In the genomic region with DNA sequence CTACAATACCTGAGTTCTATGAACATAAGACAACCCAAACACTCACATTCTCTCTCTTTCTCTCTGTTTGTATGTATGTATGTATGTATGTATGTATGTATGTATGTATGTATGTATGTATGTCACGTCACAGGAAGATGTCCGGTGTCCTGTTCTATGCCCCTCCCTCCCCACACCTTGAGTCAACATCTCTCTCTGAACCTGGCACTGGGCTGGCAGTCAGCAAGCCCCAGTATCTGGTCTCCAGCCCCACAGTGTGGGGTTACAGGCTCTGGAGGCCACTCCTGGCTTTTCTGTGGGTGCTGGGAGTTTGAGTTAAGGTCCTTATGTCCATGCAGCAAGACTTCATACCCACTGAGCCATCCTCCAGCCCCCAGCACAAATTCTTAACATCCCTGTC, we compare ENCODE assay signal across 15 mouse cellular contexts. TPM values are rescaled to one million over a fixed set of nuclear protein-coding genes. Genes with fewer than 3 reads are reported as not detected.
"Had no signal": no experiment of that assay in that cellular context is flagged by ENCODE, and none has a peak within 500 bp of the region (broad histone marks: within the 10 kb centered on the region; RNA-seq: fewer than 3 reads in every experiment).

No protein-coding gene starts in this region.

- ATAC-seq: intestine, postnatal 0 days had no signal

- H3K36me3 ChIP-seq: limb, embryonic 12.5 days; midbrain, embryonic 10.5 days; neural tube, embryonic 15.5 days had no signal

- H3K9me3 ChIP-seq: limb, embryonic 12.5 days; midbrain, embryonic 10.5 days; neural tube, embryonic 15.5 days had no signal

- H3K4me2 ChIP-seq: limb, embryonic 12.5 days; neural tube, embryonic 15.5 days had no signal

- H3K4me3 ChIP-seq: limb, embryonic 12.5 days; midbrain, embryonic 10.5 days; myocyte; neural tube, embryonic 15.5 days had no signal

- H3K27me3 ChIP-seq: neural tube, embryonic 15.5 days had no signal

- H3K9ac ChIP-seq: limb, embryonic 12.5 days; neural tube, embryonic 15.5 days had no signal

- DNase-seq: layer of hippocampus, adult 9-11 months; layer of hippocampus, postnatal 36 days; midbrain, embryonic 14.5 days; thymus, adult 2 months; thymus, postnatal 25 days had no signal

- H3K4me1 ChIP-seq: limb, embryonic 12.5 days; midbrain, embryonic 10.5 days; neural tube, embryonic 15.5 days had no signal

- H3K27ac ChIP-seq: kidney, postnatal 0 days; limb, embryonic 12.5 days; midbrain, embryonic 10.5 days; neural tube, embryonic 15.5 days had no signal

RNA-seq across cellular contexts. Expression of a gene that starts 0.5 kb away (rescaled TPM):
- polyA plus RNA-seq: midbrain, embryonic 10.5 days had no signal

RNA-seq across cellular contexts. Expression of a gene that starts 33.5 kb away (rescaled TPM):
- total RNA-seq: layer of hippocampus, adult 18-20 months; layer of hippocampus, postnatal 36 days; left cerebral cortex, adult 8-10 months; left cerebral cortex, postnatal 36 days had no signal
- polyA plus RNA-seq: midbrain, embryonic 14.5 days; myocyte; neural tube, embryonic 15.5 days; stomach, embryonic 14.5 days had no signal

RNA-seq across cellular contexts. Expression of a gene that starts 51.4 kb away (rescaled TPM):
- polyA plus RNA-seq: myocyte had no signal
